Mouse (Mus musculus): Measurements from ENCODE around the gene Lrmp.

- TF ChIP-seq GATA1 (IDR thresholded peaks at IDR 0.05; ENCODE audit: low read length) (no peak), TAL1 (IDR thresholded peaks at IDR 0.05; ENCODE audit: low read length) (no peak)
Observed at GRCm38 (mm10) chr6:145171892-145172606, 56.6 kb downstream of the Lrmp start.

All from erythroblast, embryonic 14.5 days (primary cell).